Mouse (Mus musculus) regulatory T cell (primary cell): ENCODE measurements at regions not wholly inside any gene's neighbourhood (a gene's known extent, or its start where the extent isn't known, plus 50 kb on each side); places are given as distances from the start of the nearest gene placed in this dataset.
"Not testable (repeated sequence)": the region's sequence is repeated elsewhere in the genome, so short reads cannot be mapped to it uniquely, and the experiment has no call there.

Experiments
- in situ Hi-C: fragments of 300-600 bp; cut with MboI, MseI; formaldehyde crosslinking; loops from one replicate; pipeline ENCODE4 v1.15.1; 2025; ENCODE audit warnings: high pct_unique_total_duplicates

GRCm38 (mm10) chr11:51125166-51125565 is 66.1 kb downstream of the Zfp354a start:
- in situ Hi-C loops: no loop called here

GRCm38 (mm10) chr11:51125713-51126112 is 66.7 kb downstream of the Zfp354a start:
- in situ Hi-C loops: not testable (repeated sequence)

GRCm38 (mm10) chr11:51127681-51128080 is 68.6 kb downstream of the Zfp354a start:
- in situ Hi-C loops: no loop called here

GRCm38 (mm10) chr11:51130151-51130550 is 71.1 kb downstream of the Zfp354a start:
- in situ Hi-C loops: no loop called here

GRCm38 (mm10) chr11:51167389-51167788 is 52.9 kb upstream of the Gm12569 start:
- in situ Hi-C loops: loop anchor here (5.0 kb wide), 1 partner anchor 1030 kb away; no protein-coding TSS in a partner anchor
